Mouse (Mus musculus) hindbrain, embryonic 10.5 days (tissue): ENCODE data around the gene Igf1r. TPM values are rescaled to one million over a fixed set of nuclear protein-coding genes. Genes with fewer than 3 reads are reported as not detected.
A peak's percentile ranks its signal among the peaks of the same experiment; 100 is the strongest.

Source experiments
- DNase-seq: peaks from one replicate; pipeline ENCODE4 v3.0.0-alpha.2; 2017; ENCODE audit warnings: low spot score
- H3K27ac ChIP-seq: fragments of 300-500 bp; sonication (generic); 2 replicates; pipeline ENCODE4 v1.5.1; 2016; ENCODE audit warnings: mild to moderate bottlenecking, moderate library complexity
- H3K27me3 ChIP-seq: fragments of 300-500 bp; sonication (generic); 2 replicates; pipeline ENCODE4 v1.6.1; 2016; ENCODE audit warnings: mild to moderate bottlenecking; ENCODE audit not compliant: poor library complexity, insufficient read depth, severe bottlenecking
- H3K36me3 ChIP-seq: fragments of 300-500 bp; sonication (generic); 2 replicates; pipeline ENCODE4 v1.6.1; 2016; ENCODE audit warnings: mild to moderate bottlenecking, moderate library complexity
- H3K4me1 ChIP-seq: fragments of 300-500 bp; sonication (generic); replicated peaks from 2 replicates; pipeline ENCODE4 v1.6.1; 2016; ENCODE audit warnings: mild to moderate bottlenecking
- H3K4me3 ChIP-seq: fragments of 300-500 bp; sonication (generic); 2 replicates; pipeline ENCODE4 v1.5.1; 2016; ENCODE audit warnings: mild to moderate bottlenecking, moderate library complexity
- H3K9me3 ChIP-seq: fragments of 300-500 bp; sonication (generic); 2 replicates; pipeline ENCODE4 v1.6.1; 2016; ENCODE audit warnings: mild to moderate bottlenecking, moderate library complexity
- WGBS: fragments of 180-500 bp; shearing (Covaris S2); methylation state at CpG from one replicate; pipeline ENCODE4 v1.1.7; 2016; 5-methylcytosine and 5-hydroxymethylcytosine counted together
- polyA plus RNA-seq: library from polyadenylated mRNA; unstranded; fragments of >200 nt; fragmentation: Nextera tagmentation; extraction: Ambion mirVana; gene quantifications from 2 replicates; pipeline ENCODE4 v1.2.1, GENCODE M21; 2016

Igf1r gene
- polyA plus RNA-seq, 1 experiment from 2014 or later, result 24.9 TPM

GRCm38 (mm10) chr7:67963691-67964090 lies 11.1 kb downstream of the Igf1r start:
- DNase-seq, result no peak
- H3K27me3 ChIP-seq, result no peaks in the 10 kb centered on the region
- H3K4me3 ChIP-seq, result no peak overlapping the region
- no peaks in the 10 kb centered on the region for H3K36me3 ChIP-seq
- peaks cover 68% of the 10 kb centered on the region for H3K4me1 ChIP-seq
- H3K9me3 ChIP-seq, result no peaks in the 10 kb centered on the region
- WGBS, result 92% methylated on average over 3 of the region's 3 CpGs
- no peak overlapping the region for H3K27ac ChIP-seq

GRCm38 (mm10) chr7:67968394-67968793 lies 15.8 kb downstream of the Igf1r start:
- Histone ChIP-seq H3K27me3 (no peaks in the 10 kb centered on the region), H3K9me3 (no peaks in the 10 kb centered on the region), H3K36me3 (peaks cover 3% of the 10 kb centered on the region; the same call in 1 of the 2 replicates), H3K4me1 (peaks cover 68% of the 10 kb centered on the region), H3K27ac (no peak overlapping the region), H3K4me3 (no peak overlapping the region)
- 88% methylated on average over 12 of the region's 12 CpGs for WGBS
- no peak for DNase-seq

- H3K4me1 ChIP-seq, result peaks cover 75% of the 10 kb centered on the region
- H3K36me3 ChIP-seq, result peaks cover 3% of the 10 kb centered on the region; the same call in 1 of the 2 replicates
- 70% methylated on average over 9 of the region's 9 CpGs for WGBS
- no peak overlapping the region for H3K4me3 ChIP-seq
- no peak for DNase-seq
- H3K9me3 ChIP-seq, result no peaks in the 10 kb centered on the region
- H3K27me3 ChIP-seq, result no peaks in the 10 kb centered on the region
- H3K27ac ChIP-seq, result no peak overlapping the region
Observed at GRCm38 (mm10) chr7:67969076-67969475, 16.4 kb downstream of the Igf1r start.

GRCm38 (mm10) chr7:67973180-67974014 lies 20.8 kb downstream of the Igf1r start:
- DNase-seq, result peak; percentile 19

GRCm38 (mm10) chr7:67981956-67982355 lies 29.3 kb downstream of the Igf1r start:
- H3K27ac ChIP-seq, result no peak overlapping the region
- H3K27me3 ChIP-seq, result no peaks in the 10 kb centered on the region
- H3K36me3 ChIP-seq, result no peaks in the 10 kb centered on the region; the same call in 1 of the 2 replicates
- DNase-seq, result no peak
- H3K9me3 ChIP-seq, result no peaks in the 10 kb centered on the region
- H3K4me1 ChIP-seq, result peaks cover 29% of the 10 kb centered on the region
- H3K4me3 ChIP-seq, result no peak overlapping the region
- WGBS, result 73% methylated on average over 3 of the region's 3 CpGs

More at GRCm38 (mm10) chr7:67973180-67974014, 20.8 kb downstream of the Igf1r start:
- Histone ChIP-seq H3K27ac (peak overlapping the region; percentile 60), H3K4me3 (no peak overlapping the region), H3K9me3 (no peaks in the 10 kb centered on the region), H3K4me1 (peaks cover 57% of the 10 kb centered on the region), H3K36me3 (peaks cover 3% of the 10 kb centered on the region; the same call in 1 of the 2 replicates), H3K27me3 (no peaks in the 10 kb centered on the region)
- WGBS, result 21% methylated on average over 15 of the region's 15 CpGs

GRCm38 (mm10) chr7:67982809-67983208 lies 30.2 kb downstream of the Igf1r start:
- H3K36me3 ChIP-seq, result no peaks in the 10 kb centered on the region; the same call in 1 of the 2 replicates
- WGBS, result 82% methylated on average over 8 of the region's 8 CpGs
- DNase-seq, result no peak
- peaks cover 29% of the 10 kb centered on the region for H3K4me1 ChIP-seq
- H3K27me3 ChIP-seq, result no peaks in the 10 kb centered on the region
- H3K9me3 ChIP-seq, result no peaks in the 10 kb centered on the region
- no peak overlapping the region for H3K27ac ChIP-seq
- H3K4me3 ChIP-seq, result no peak overlapping the region

GRCm38 (mm10) chr7:67983451-67983850 lies 30.8 kb downstream of the Igf1r start:
- Histone ChIP-seq H3K27ac (no peak overlapping the region), H3K9me3 (no peaks in the 10 kb centered on the region), H3K4me3 (no peak overlapping the region), H3K27me3 (no peaks in the 10 kb centered on the region), H3K4me1 (peaks cover 29% of the 10 kb centered on the region), H3K36me3 (no peaks in the 10 kb centered on the region; the same call in 1 of the 2 replicates)
- DNase-seq, result no peak
- WGBS, result 91% methylated on average over 7 of the region's 7 CpGs

- DNase-seq, result no peak
- Histone ChIP-seq H3K27me3 (no peaks in the 10 kb centered on the region), H3K4me1 (peaks cover 35% of the 10 kb centered on the region), H3K27ac (no peak overlapping the region), H3K36me3 (no peaks in the 10 kb centered on the region), H3K4me3 (no peak overlapping the region), H3K9me3 (no peaks in the 10 kb centered on the region)
- WGBS, result 78% methylated on average over 5 of the region's 5 CpGs
Observed at GRCm38 (mm10) chr7:67985003-67985416, 32.4 kb downstream of the Igf1r start.

- Histone ChIP-seq H3K4me3 (no peak overlapping the region), H3K27ac (no peak overlapping the region), H3K36me3 (no peaks in the 10 kb centered on the region), H3K27me3 (no peaks in the 10 kb centered on the region), H3K4me1 (peaks cover 35% of the 10 kb centered on the region), H3K9me3 (no peaks in the 10 kb centered on the region)
- WGBS, result 70% methylated on average over 5 of the region's 5 CpGs
- DNase-seq, result no peak
Observed at GRCm38 (mm10) chr7:67985511-67985910, 32.9 kb downstream of the Igf1r start.

- no peak overlapping the region for H3K4me3 ChIP-seq
- H3K9me3 ChIP-seq, result no peaks in the 10 kb centered on the region
- peaks cover 35% of the 10 kb centered on the region for H3K4me1 ChIP-seq
- WGBS, result 77% methylated on average over 10 of the region's 10 CpGs
- H3K36me3 ChIP-seq, result no peaks in the 10 kb centered on the region
- H3K27me3 ChIP-seq, result no peaks in the 10 kb centered on the region
- DNase-seq, result no peak
- H3K27ac ChIP-seq, result no peak overlapping the region
Observed at GRCm38 (mm10) chr7:67986277-67986676, 33.6 kb downstream of the Igf1r start.

- peaks cover 29% of the 10 kb centered on the region for H3K4me1 ChIP-seq
- WGBS, result 88% methylated on average over 11 of the region's 11 CpGs
- H3K36me3 ChIP-seq, result no peaks in the 10 kb centered on the region
- no peaks in the 10 kb centered on the region for H3K9me3 ChIP-seq
- no peak overlapping the region for H3K4me3 ChIP-seq
- DNase-seq, result no peak
- H3K27me3 ChIP-seq, result no peaks in the 10 kb centered on the region
- no peak overlapping the region for H3K27ac ChIP-seq
Observed at GRCm38 (mm10) chr7:67986816-67987215, 34.2 kb downstream of the Igf1r start.

GRCm38 (mm10) chr7:67989376-67989775 lies 36.7 kb downstream of the Igf1r start:
- 66% methylated on average over 2 of the region's 2 CpGs for whole genome bisulfite sequencing
- no peaks in the 10 kb centered on the region for H3K9me3 ChIP-seq

GRCm38 (mm10) chr7:67993614-67994013 lies 41.0 kb downstream of the Igf1r start:
- no peak for DNase-seq
- Histone ChIP-seq H3K9me3 (no peaks in the 10 kb centered on the region), H3K4me3 (no peak overlapping the region), H3K27me3 (no peaks in the 10 kb centered on the region), H3K4me1 (peaks cover 43% of the 10 kb centered on the region), H3K36me3 (0 out of 2 replicates have a peak, but pooled peaks cover 4% of the 10 kb centered on the region), H3K27ac (no peak overlapping the region)
- 94% methylated on average over 4 of the region's 4 CpGs for WGBS

More at GRCm38 (mm10) chr7:67989376-67989775, 36.7 kb downstream of the Igf1r start:
- Histone ChIP-seq H3K27me3 (no peaks in the 10 kb centered on the region), H3K4me1 (peaks cover 30% of the 10 kb centered on the region), H3K27ac (no peak overlapping the region), H3K4me3 (no peak overlapping the region), H3K36me3 (no peaks in the 10 kb centered on the region)
- no peak for DNase-seq
